Mouse (Mus musculus): ENCODE results near the gene Olfr1036. TPM values are rescaled to one million over a fixed set of nuclear protein-coding genes. Genes with fewer than 3 reads are reported as not detected.

The Olfr1036 gene
- polyA plus RNA-seq (2014; fragmentation: Illumina TruSeq; extraction: RNeasy Lipid Tissue Mini Kit (QIAGEN cat#74804)), result not detected

GRCm38 (mm10) chr2:86073692-86074091 is at the start of gene Olfr1036:
Gene Olfr1036 (plus strand): TSS chr2:86073992.

GRCm38 (mm10) chr2:86045561-86045960 is 28.2 kb upstream of the Olfr1036 start, which contains the start of gene Olfr1034:
Gene Olfr1034 (plus strand): TSS chr2:86045861.

GRCm38 (mm10) chr2:86087285-86087684 is 13.5 kb downstream of the Olfr1036 start, which contains the start of gene Olfr1037:
Gene Olfr1037 (minus strand): TSS chr2:86087385.

Other genes starting within 250 kb of the Olfr1036 start
- not detected for gene Olfr1019, start 228.5 kb upstream of the Olfr1036 start, polyA plus RNA-seq (2014; fragmentation: Illumina TruSeq; extraction: RNeasy Lipid Tissue Mini Kit (QIAGEN cat#74804))
- gene Olfr1020, start 227.0 kb upstream of the Olfr1036 start, polyA plus RNA-seq (2014; fragmentation: Illumina TruSeq; extraction: RNeasy Lipid Tissue Mini Kit (QIAGEN cat#74804)), result not detected
- gene Olfr1022, start 205.4 kb upstream of the Olfr1036 start, polyA plus RNA-seq (2014; fragmentation: Illumina TruSeq; extraction: RNeasy Lipid Tissue Mini Kit (QIAGEN cat#74804)), result not detected
- not detected for gene Olfr1023, start 188.4 kb upstream of the Olfr1036 start, polyA plus RNA-seq (2014; fragmentation: Illumina TruSeq; extraction: RNeasy Lipid Tissue Mini Kit (QIAGEN cat#74804))
- gene Olfr1024, start 168.9 kb upstream of the Olfr1036 start, polyA plus RNA-seq (2014; fragmentation: Illumina TruSeq; extraction: RNeasy Lipid Tissue Mini Kit (QIAGEN cat#74804)), result not detected
- gene Olfr1025-ps1, start 158.8 kb upstream of the Olfr1036 start, polyA plus RNA-seq (2014; fragmentation: Illumina TruSeq; extraction: RNeasy Lipid Tissue Mini Kit (QIAGEN cat#74804)), result not detected
- not detected for gene Olfr1026, start 152.4 kb upstream of the Olfr1036 start, polyA plus RNA-seq (2014; fragmentation: Illumina TruSeq; extraction: RNeasy Lipid Tissue Mini Kit (QIAGEN cat#74804))
- not detected for gene Olfr1028, start 123.6 kb upstream of the Olfr1036 start, polyA plus RNA-seq (2014; fragmentation: Illumina TruSeq; extraction: RNeasy Lipid Tissue Mini Kit (QIAGEN cat#74804))
- gene Olfr1029, start 100.1 kb upstream of the Olfr1036 start, polyA plus RNA-seq (2014; fragmentation: Illumina TruSeq; extraction: RNeasy Lipid Tissue Mini Kit (QIAGEN cat#74804)), result 0.34 TPM
- not detected for gene Olfr1030, start 94.7 kb upstream of the Olfr1036 start, polyA plus RNA-seq (2014; fragmentation: Illumina TruSeq; extraction: RNeasy Lipid Tissue Mini Kit (QIAGEN cat#74804))
- gene Olfr1031, start 83.7 kb upstream of the Olfr1036 start, polyA plus RNA-seq (2014; fragmentation: Illumina TruSeq; extraction: RNeasy Lipid Tissue Mini Kit (QIAGEN cat#74804)), result not detected
- gene Olfr1032, start 68.5 kb upstream of the Olfr1036 start, polyA plus RNA-seq (2014; fragmentation: Illumina TruSeq; extraction: RNeasy Lipid Tissue Mini Kit (QIAGEN cat#74804)), result not detected
- 26.2 TPM for gene Olfr1033, start 53.4 kb upstream of the Olfr1036 start, polyA plus RNA-seq (2014; fragmentation: Illumina TruSeq; extraction: RNeasy Lipid Tissue Mini Kit (QIAGEN cat#74804))
- gene Olfr1034, start 28.1 kb upstream of the Olfr1036 start, polyA plus RNA-seq (2014; fragmentation: Illumina TruSeq; extraction: RNeasy Lipid Tissue Mini Kit (QIAGEN cat#74804)), result 4.1 TPM
- gene Olfr1037, start 13.4 kb downstream of the Olfr1036 start, polyA plus RNA-seq (2014; fragmentation: Illumina TruSeq; extraction: RNeasy Lipid Tissue Mini Kit (QIAGEN cat#74804)), result not detected
- not detected for gene Olfr1039, start 61.9 kb downstream of the Olfr1036 start, polyA plus RNA-seq (2014; fragmentation: Illumina TruSeq; extraction: RNeasy Lipid Tissue Mini Kit (QIAGEN cat#74804))
- not detected for gene Olfr1040, start 72.7 kb downstream of the Olfr1036 start, polyA plus RNA-seq (2014; fragmentation: Illumina TruSeq; extraction: RNeasy Lipid Tissue Mini Kit (QIAGEN cat#74804))
- not detected for gene Olfr1042, start 87.8 kb downstream of the Olfr1036 start, polyA plus RNA-seq (2014; fragmentation: Illumina TruSeq; extraction: RNeasy Lipid Tissue Mini Kit (QIAGEN cat#74804))
- not detected for gene Olfr1043, start 93.5 kb downstream of the Olfr1036 start, polyA plus RNA-seq (2014; fragmentation: Illumina TruSeq; extraction: RNeasy Lipid Tissue Mini Kit (QIAGEN cat#74804))
- gene Olfr1044, start 103.8 kb downstream of the Olfr1036 start, polyA plus RNA-seq (2014; fragmentation: Illumina TruSeq; extraction: RNeasy Lipid Tissue Mini Kit (QIAGEN cat#74804)), result not detected
- not detected for gene Olfr52, start 111.7 kb downstream of the Olfr1036 start, polyA plus RNA-seq (2014; fragmentation: Illumina TruSeq; extraction: RNeasy Lipid Tissue Mini Kit (QIAGEN cat#74804))
- gene Olfr1045, start 129.0 kb downstream of the Olfr1036 start, polyA plus RNA-seq (2014; fragmentation: Illumina TruSeq; extraction: RNeasy Lipid Tissue Mini Kit (QIAGEN cat#74804)), result not detected
- not detected for gene Olfr1046, start 145.3 kb downstream of the Olfr1036 start, polyA plus RNA-seq (2014; fragmentation: Illumina TruSeq; extraction: RNeasy Lipid Tissue Mini Kit (QIAGEN cat#74804))
- not detected for gene Olfr1047, start 157.4 kb downstream of the Olfr1036 start, polyA plus RNA-seq (2014; fragmentation: Illumina TruSeq; extraction: RNeasy Lipid Tissue Mini Kit (QIAGEN cat#74804))
- not detected for gene Olfr1048, start 166.3 kb downstream of the Olfr1036 start, polyA plus RNA-seq (2014; fragmentation: Illumina TruSeq; extraction: RNeasy Lipid Tissue Mini Kit (QIAGEN cat#74804))
- not detected for gene Olfr1049, start 184.3 kb downstream of the Olfr1036 start, polyA plus RNA-seq (2014; fragmentation: Illumina TruSeq; extraction: RNeasy Lipid Tissue Mini Kit (QIAGEN cat#74804))
- not detected for gene Olfr1051, start 205.1 kb downstream of the Olfr1036 start, polyA plus RNA-seq (2014; fragmentation: Illumina TruSeq; extraction: RNeasy Lipid Tissue Mini Kit (QIAGEN cat#74804))
- gene Olfr1052, start 218.5 kb downstream of the Olfr1036 start, polyA plus RNA-seq (2014; fragmentation: Illumina TruSeq; extraction: RNeasy Lipid Tissue Mini Kit (QIAGEN cat#74804)), result not detected
- not detected for gene Olfr1053, start 241.3 kb downstream of the Olfr1036 start, polyA plus RNA-seq (2014; fragmentation: Illumina TruSeq; extraction: RNeasy Lipid Tissue Mini Kit (QIAGEN cat#74804))